Mouse (Mus musculus) megakaryocyte, embryonic 14.5 days (primary cell): ENCODE measurements around the gene Src. TPM values are rescaled to one million over a fixed set of nuclear protein-coding genes. Genes with fewer than 3 reads are reported as not detected.
"Not testable (repeated sequence)": the region's sequence is repeated elsewhere in the genome, so short reads cannot be mapped to it uniquely, and the experiment has no call there.

Experiments
- H3K27me3 ChIP-seq: replicated peaks from 2 replicates; pipeline ENCODE3; 2012; ENCODE audit warnings: inconsistent platforms
- H3K36me3 ChIP-seq: replicated peaks from 2 replicates; pipeline ENCODE3; 2012; ENCODE audit warnings: low read length, inconsistent platforms, mixed read lengths
- H3K4me1 ChIP-seq: 2 replicates; pipeline ENCODE4 v1.6.1; 2012; ENCODE audit warnings: inconsistent platforms
- H3K4me3 ChIP-seq: replicated peaks from 2 replicates; pipeline ENCODE3; 2012; ENCODE audit warnings: moderate library complexity, mild to moderate bottlenecking, inconsistent platforms
- H3K9me3 ChIP-seq: 2 replicates; pipeline ENCODE4 v1.6.1; 2012; ENCODE audit warnings: inconsistent platforms
- FLI1 ChIP-seq: IDR thresholded peaks from 2 replicates; pipeline ENCODE4 v1.6.1; 2012; ENCODE audit warnings: low read length, inconsistent platforms, mixed read lengths
- GATA1 ChIP-seq: IDR thresholded peaks from 3 replicates; pipeline ENCODE4 v1.6.1; 2012; ENCODE audit warnings: mixed read lengths, low read length, inconsistent platforms, borderline replicate concordance
- polyA plus RNA-seq: library from polyadenylated mRNA; stranded (reverse); fragments of >175 nt; gene quantifications from 2 replicates; pipeline ENCODE4 v1.2.3, GENCODE M21; 2012; ENCODE audit warnings: low replicate concordance; ENCODE audit not compliant: insufficient read depth

Src gene
- polyA plus RNA-seq, 1 experiment: 186 TPM

DNA sequence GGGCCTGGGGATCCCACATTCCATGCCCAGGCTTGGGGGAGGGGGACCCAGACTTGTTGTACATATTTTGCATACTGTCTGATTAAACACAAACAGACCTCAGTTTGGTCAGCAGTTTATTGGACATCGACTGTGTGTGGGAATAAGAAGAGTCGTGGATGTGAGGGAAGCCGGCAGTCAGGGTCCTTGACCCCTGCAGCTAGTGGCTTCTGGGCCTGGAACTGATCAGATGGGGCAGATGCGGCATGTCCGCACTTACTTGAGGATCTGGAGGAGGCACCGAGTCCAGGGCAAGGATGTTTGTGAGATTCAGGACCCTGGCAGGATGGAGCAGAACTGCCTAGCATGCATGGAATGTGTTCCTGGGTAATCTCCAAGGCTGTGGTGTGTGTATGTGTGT lies 53.5 kb downstream of the Src start:
- peaks cover 67% of the 10 kb centered on the region for H3K36me3 ChIP-seq
- H3K4me1 ChIP-seq: peaks cover 61% of the 10 kb centered on the region
- H3K4me3 ChIP-seq: no peak overlapping the region
- peaks cover 9% of the 10 kb centered on the region for H3K27me3 ChIP-seq
- no peaks in the 10 kb centered on the region for H3K9me3 ChIP-seq
- TF ChIP-seq FLI1 (no peak), GATA1 (no peak)

DNA sequence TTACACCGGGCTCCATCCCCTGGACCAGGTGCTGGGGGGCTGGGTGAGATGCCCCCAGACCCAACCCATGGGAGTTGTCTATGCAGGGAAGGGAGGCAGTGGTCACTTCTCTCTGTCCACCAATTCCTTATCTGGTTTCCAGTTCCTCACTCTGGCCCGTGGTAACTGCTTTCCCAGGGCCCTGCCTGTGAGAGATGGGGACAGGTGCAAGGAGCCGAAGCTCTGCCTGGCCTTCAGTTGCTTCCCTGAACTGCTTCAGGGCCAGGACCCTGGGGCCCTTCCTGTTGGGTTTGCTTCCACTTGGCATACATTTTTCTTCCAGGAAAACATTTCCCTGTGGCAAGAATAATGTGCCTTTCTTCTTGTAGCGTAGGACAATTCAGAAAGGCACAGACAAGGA lies 54.2 kb downstream of the Src start:
- H3K9me3 ChIP-seq: no peaks in the 10 kb centered on the region
- peaks cover 12% of the 10 kb centered on the region for H3K27me3 ChIP-seq
- no peak for TF ChIP-seq FLI1
- no peak for TF ChIP-seq GATA1

GRCm38 (mm10) chr2:157474269-157474729 lies 56.1 kb downstream of the Src start:
- Histone ChIP-seq H3K27me3 (peaks cover 26% of the 10 kb centered on the region), H3K36me3 (peaks cover 42% of the 10 kb centered on the region), H3K4me1 (peaks cover 74% of the 10 kb centered on the region), H3K4me3 (no peak overlapping the region), H3K9me3 (no peaks in the 10 kb centered on the region)
- TF ChIP-seq FLI1 (no peak), GATA1 (no peak)

More for the DNA sequence above, 54.2 kb downstream of the Src start:
- no peak overlapping the region for H3K4me3 ChIP-seq
- H3K4me1 ChIP-seq: peaks cover 58% of the 10 kb centered on the region
- peaks cover 60% of the 10 kb centered on the region for H3K36me3 ChIP-seq

DNA sequence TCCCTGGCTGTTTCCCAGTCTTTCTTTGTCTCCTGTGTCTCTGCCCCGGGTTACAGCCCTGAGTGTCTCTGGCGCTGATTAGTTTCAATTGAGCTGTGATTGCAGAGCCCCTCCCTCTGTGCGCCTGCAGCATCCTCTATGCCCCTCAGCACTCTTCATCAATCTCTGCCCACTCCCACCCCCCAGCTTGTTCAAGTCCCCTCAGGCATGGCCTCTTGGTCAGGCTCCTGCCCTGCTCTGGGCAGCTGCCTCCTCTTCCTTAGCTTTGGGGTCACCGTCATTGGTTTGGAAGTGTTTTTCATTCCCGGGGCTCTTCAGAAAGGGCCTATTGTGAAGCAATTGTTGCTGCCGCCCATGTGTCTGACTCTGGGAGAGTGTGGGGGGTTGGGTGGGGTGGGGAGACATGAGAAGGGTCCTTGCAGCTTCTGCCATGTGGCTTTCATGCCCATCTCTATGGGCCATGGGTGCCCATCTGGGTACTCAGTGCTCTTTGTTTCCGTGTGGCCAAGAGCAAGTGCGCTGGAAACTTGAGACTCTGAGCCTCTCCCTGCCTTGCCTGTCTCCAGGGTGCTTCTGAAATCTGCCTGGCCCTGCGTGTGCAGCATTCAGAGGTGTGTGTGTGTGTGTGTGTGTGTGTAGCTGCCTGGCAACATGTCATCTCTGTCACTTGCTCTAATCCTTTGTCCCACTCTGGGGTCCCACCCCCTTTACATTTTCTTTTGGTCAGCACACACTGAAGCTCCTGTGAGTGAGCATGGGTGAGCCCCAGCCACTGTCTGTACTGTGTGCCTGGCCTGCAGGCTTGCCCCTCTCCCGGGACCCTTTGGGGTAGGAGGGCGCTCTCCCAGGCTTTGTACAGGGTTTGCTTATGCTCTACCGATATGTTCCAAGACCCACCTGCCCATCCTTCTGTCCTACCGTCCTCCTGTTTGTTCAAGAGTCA lies 57.5 kb downstream of the Src start:
- Histone ChIP-seq H3K4me1 (peaks cover 78% of the 10 kb centered on the region), H3K9me3 (no peaks in the 10 kb centered on the region), H3K36me3 (peaks cover 27% of the 10 kb centered on the region), H3K4me3 (no peak overlapping the region), H3K27me3 (peaks cover 35% of the 10 kb centered on the region)
- TF ChIP-seq FLI1 (no peak), GATA1 (no peak)

- H3K4me1 ChIP-seq: peaks cover 55% of the 10 kb centered on the region
- peaks cover 59% of the 10 kb centered on the region for H3K27me3 ChIP-seq
- H3K36me3 ChIP-seq: no peaks in the 10 kb centered on the region
- no peak for TF ChIP-seq GATA1
- TF ChIP-seq FLI1: no peak
- no peaks in the 10 kb centered on the region for H3K9me3 ChIP-seq
- no peak overlapping the region for H3K4me3 ChIP-seq
Observed at GRCm38 (mm10) chr2:157478651-157479050, 60.4 kb downstream of the Src start.

DNA sequence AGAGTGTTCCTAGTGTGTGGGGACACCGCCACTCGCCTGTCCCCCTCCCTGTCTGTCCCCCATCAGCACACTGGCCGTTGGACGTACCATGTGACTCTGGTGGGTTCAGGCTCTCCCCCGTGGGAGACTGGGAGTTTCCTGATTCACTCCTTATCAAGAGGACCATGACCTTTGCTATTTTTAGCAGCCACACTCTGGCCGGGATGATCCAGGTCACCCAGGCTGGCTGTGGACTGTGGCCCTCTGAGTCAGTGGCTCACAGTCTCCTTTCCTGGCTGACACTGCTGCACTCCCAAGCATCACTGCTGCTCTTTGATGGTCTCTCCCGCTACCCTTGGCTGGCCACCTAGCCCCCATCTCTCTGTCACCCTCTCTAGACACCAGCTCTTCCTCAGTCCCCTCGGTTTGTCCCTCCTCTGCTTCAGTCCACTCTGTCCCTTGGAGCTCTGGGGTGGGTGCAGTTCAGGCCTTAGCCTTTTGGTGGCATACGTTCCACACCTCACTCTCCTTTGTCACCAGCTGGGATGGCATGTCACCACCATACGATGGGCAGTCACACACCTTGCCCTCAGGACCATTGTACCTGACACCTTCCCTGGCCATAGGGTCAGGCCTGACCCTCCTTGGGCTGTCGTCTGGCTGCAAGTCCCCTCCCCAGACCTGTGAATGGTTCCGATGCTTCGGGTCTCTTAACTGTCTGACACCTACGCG lies 61.8 kb downstream of the Src start:
- H3K36me3 ChIP-seq: no peaks in the 10 kb centered on the region
- H3K9me3 ChIP-seq: no peaks in the 10 kb centered on the region
- TF ChIP-seq GATA1 (no peak), FLI1 (no peak)
- peaks cover 45% of the 10 kb centered on the region for H3K4me1 ChIP-seq
- peak overlapping the region; percentile 78 for H3K4me3 ChIP-seq
- peaks cover 67% of the 10 kb centered on the region for H3K27me3 ChIP-seq

DNA sequence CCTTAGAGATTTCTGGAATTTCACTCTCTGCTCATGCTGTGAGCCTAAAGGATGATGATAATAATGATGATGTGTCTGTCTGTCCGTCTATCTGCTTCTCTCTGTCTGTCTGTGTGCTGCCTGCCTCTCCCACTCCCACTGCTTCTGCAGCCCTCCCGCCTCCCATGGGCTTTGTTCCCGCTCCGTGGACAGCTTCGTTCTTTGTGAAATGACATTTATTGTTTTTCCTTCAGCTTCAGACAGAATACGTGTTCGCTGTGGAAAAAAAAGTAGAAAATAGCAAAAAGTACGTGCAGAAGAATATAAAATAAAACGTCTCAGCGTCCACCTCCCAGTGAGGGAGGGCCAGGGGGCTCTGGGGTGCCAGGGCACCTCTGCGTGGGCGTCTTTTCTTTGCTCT lies 64.5 kb downstream of the Src start:
- Histone ChIP-seq H3K4me3 (no peak overlapping the region), H3K27me3 (peaks cover 67% of the 10 kb centered on the region), H3K9me3 (no peaks in the 10 kb centered on the region), H3K4me1 (peaks cover 36% of the 10 kb centered on the region), H3K36me3 (no peaks in the 10 kb centered on the region)
- no peak for TF ChIP-seq GATA1
- TF ChIP-seq FLI1: no peak

DNA sequence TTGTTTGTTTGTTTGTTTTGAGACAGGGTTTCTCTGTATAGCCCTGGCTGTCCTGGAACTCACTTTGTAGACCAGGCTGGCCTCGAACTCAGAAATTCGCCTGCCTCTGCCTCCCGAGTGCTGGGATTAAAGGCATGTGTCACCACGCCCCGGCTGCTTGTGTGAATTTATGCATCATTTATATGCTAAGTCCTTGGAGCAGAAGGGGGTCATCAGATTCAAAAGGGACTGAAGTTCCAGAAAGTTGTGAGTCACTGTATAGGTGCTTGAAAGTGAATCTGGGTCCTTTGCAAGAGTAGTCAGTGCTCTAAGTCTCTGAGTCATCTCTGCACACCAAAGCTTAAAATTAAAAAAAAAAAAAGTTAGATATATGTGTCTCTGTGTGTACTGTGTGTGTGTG lies 68.3 kb downstream of the Src start:
- H3K9me3 ChIP-seq, H3K4me1 ChIP-seq, H3K36me3 ChIP-seq, H3K4me3 ChIP-seq: not testable (repeated sequence)
- H3K27me3 ChIP-seq: peaks cover 66% of the 10 kb centered on the region

DNA sequence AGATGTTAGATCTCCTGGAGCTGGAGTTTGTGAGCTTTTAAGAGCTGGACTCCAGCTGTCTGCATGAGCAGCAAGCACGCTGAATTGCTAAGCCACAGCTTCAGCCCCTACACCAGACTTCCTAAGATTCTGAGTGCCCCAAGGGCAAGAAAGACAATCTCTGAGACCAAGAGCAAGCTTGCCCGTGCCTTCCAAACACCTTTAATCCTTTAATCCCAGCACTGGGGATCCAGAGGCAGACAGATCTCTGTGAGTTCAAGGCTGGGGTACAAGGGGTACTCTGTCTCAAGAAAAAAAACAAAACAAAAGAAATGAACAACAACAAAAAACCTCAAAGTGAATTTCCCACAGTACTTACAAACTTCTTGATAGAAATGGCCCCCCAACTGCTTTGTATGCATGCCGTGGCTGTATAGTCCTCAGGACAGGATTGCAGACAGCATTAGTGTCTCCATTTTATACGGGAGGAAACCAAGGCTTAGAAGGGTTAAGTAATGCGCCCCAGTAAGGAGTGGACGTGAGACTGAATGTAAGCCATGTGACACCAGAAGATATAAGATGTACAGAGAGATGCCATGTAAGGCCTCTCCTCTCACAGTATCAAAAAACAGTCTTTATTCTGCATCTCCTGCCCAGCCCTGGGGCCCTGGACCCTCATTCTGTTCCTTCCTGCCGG lies 68.9 kb downstream of the Src start:
- Histone ChIP-seq H3K4me1 (peaks cover 3% of the 10 kb centered on the region; the same call in 1 of the 2 replicates), H3K36me3 (no peaks in the 10 kb centered on the region), H3K4me3 (no peak overlapping the region), H3K27me3 (peaks cover 65% of the 10 kb centered on the region), H3K9me3 (no peaks in the 10 kb centered on the region)
- TF ChIP-seq GATA1: no peak
- TF ChIP-seq FLI1: no peak

GRCm38 (mm10) chr2:157487733-157488175 lies 69.5 kb downstream of the Src start:
- TF ChIP-seq FLI1 (no peak), GATA1 (no peak)
- H3K9me3 ChIP-seq: no peaks in the 10 kb centered on the region
- H3K36me3 ChIP-seq: no peaks in the 10 kb centered on the region
- H3K27me3 ChIP-seq: peaks cover 64% of the 10 kb centered on the region
- H3K4me3 ChIP-seq: no peak overlapping the region
- peaks cover 3% of the 10 kb centered on the region; the same call in 1 of the 2 replicates for H3K4me1 ChIP-seq
